Mouse (Mus musculus) heart, adult 2 months (tissue): ENCODE data around the gene 2310009B15Rik. TPM values are rescaled to one million over a fixed set of nuclear protein-coding genes. Genes with fewer than 3 reads are reported as not detected.

Experiments used
- DNase-seq, 2 experiments: peaks; one replicate each; pipeline ENCODE4 v3.0.0; 2021
- H3K27ac ChIP-seq: fragments of 200-600 bp; 2 replicates; pipeline ENCODE4 v1.8.1; 2022
- H3K27me3 ChIP-seq: fragments of 200-500 bp; 2 replicates; pipeline ENCODE4 v1.6.1; 2012; ENCODE audit warnings: mild to moderate bottlenecking, low read length, inconsistent platforms, mixed read lengths; ENCODE audit not compliant: control insufficient read depth, insufficient read depth
- H3K36me3 ChIP-seq: fragments of 200-500 bp; 2 replicates; pipeline ENCODE4 v1.6.1; 2012; ENCODE audit warnings: low read length, inconsistent platforms; ENCODE audit not compliant: control insufficient read depth, insufficient read depth
- H3K4me1 ChIP-seq: fragments of 200-500 bp; 2 replicates; pipeline ENCODE4 v1.6.1; 2011; ENCODE audit warnings: low read length; ENCODE audit not compliant: control insufficient read depth, insufficient read depth
- H3K4me3 ChIP-seq: fragments of 200-600 bp; 2 replicates; pipeline ENCODE4 v1.8.1; 2022
- H3K79me2 ChIP-seq: fragments of 200-500 bp; replicated peaks from 2 replicates; pipeline ENCODE4 v1.6.1; 2012; ENCODE audit warnings: mild to moderate bottlenecking, inconsistent platforms, low read length, moderate library complexity, mixed read lengths; ENCODE audit not compliant: control insufficient read depth, insufficient read depth
- H3K9ac ChIP-seq: fragments of 200-500 bp; 2 replicates; pipeline ENCODE4 v1.6.1; 2012; ENCODE audit warnings: low read depth, mild to moderate bottlenecking, control low read depth, inconsistent platforms, low read length, mixed read lengths
- CTCF ChIP-seq: fragments of 200-600 bp; IDR thresholded peaks from 2 replicates; pipeline ENCODE4 v1.8.1; 2022; ENCODE audit warnings: antibody characterized with exemption, mild to moderate bottlenecking, moderate library complexity
- EP300 ChIP-seq: fragments of 200-500 bp; IDR thresholded peaks from 2 replicates; pipeline ENCODE4 v1.6.1; 2011; ENCODE audit warnings: low read depth, low read length, control low read depth; ENCODE audit not compliant: insufficient read depth
- POLR2A ChIP-seq: fragments of 200-500 bp; IDR thresholded peaks from 2 replicates; pipeline ENCODE4 v1.6.1; 2011; ENCODE audit warnings: mild to moderate bottlenecking, low read depth, low read length, control low read depth; ENCODE audit not compliant: insufficient read depth
- WGBS: fragments of 180-500 bp; shearing (Covaris S2); methylation state at CpG from one replicate; pipeline ENCODE4 v1.1.7; 2018; 5-methylcytosine and 5-hydroxymethylcytosine counted together
- intact Hi-C: fragments of 180-260 bp; cut with DNase I; formaldehyde crosslinking; loops from one replicate; pipeline ENCODE4 v1.15.1; 2025
- polyA plus RNA-seq: library from polyadenylated mRNA; depleted of rRNA; stranded (reverse); fragments of >200 nt; gene quantifications from 2 replicates; pipeline ENCODE4 v1.2.3, GENCODE M21; 2012
- total RNA-seq, 2 experiments: library from RNA; stranded (reverse); gene quantifications; 2 replicates each; pipeline ENCODE4 v1.2.3; 2021

2310009B15Rik gene
- total and polyA plus RNA-seq, 3 experiments, result 8.0 to 13.1 (median 8.3) TPM

GRCm38 (mm10) chr1:138896088-138896487 lies 39.4 kb upstream of the 2310009B15Rik start:
- DNase-seq, result no peak
- no peaks in the 10 kb centered on the region for H3K27me3 ChIP-seq
- H3K79me2 ChIP-seq, result no peaks in the 10 kb centered on the region
- intact Hi-C loops, result loop anchor here (5.0 kb wide), 2 partner anchors 186 to 261 kb away; no protein-coding TSS in a partner anchor
- no peaks in the 10 kb centered on the region for H3K36me3 ChIP-seq
- H3K4me3 ChIP-seq, result no peak overlapping the region
- no peak overlapping the region for H3K27ac ChIP-seq
- no peaks in the 10 kb centered on the region for H3K4me1 ChIP-seq
- no peak overlapping the region for H3K9ac ChIP-seq
- TF ChIP-seq CTCF (peak; percentile 62), EP300 (no peak), POLR2A (no peak)
- 76% methylated on average over 3 of the region's 3 CpGs for WGBS

DNA sequence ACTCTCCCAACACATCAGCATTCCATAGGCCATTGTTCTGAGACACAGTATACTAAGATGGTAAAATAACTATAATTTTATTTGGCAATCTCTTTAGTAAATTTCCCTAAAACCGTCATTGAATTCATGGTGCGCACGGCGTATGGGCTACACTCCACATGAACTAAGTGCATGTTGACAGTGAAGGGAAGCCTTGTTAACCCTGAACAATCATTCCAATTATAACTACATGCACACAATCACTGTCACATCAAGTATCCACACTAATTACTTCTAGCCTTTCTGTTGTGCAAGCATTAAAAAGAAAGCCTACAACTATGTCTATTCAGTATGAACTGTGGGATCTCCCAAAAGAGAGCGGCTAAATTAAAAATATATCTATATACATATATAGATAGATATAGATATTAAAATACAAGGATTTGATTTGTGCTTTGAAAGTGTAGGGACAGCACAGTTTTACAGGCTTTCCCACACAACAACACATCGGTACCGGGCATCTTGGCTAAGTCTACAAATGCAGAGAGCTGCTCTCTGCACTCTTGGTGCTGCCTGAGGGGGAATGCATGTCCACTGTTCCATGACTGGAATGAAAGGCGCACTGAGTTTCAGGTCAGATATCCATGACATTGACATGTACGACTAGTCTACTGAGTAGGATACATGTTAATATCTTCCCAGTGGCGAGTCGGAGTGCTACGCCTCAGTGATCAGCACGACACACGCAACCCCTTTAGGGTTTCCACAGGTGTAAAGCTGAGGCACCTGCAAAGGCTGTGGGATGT lies 21.0 kb upstream of the 2310009B15Rik start:
- DNase-seq, result no peak
- Histone ChIP-seq H3K36me3 (no peaks in the 10 kb centered on the region), H3K9ac (no peak overlapping the region), H3K4me3 (no peak overlapping the region), H3K27ac (no peak overlapping the region), H3K79me2 (no peaks in the 10 kb centered on the region), H3K27me3 (no peaks in the 10 kb centered on the region), H3K4me1 (no peaks in the 10 kb centered on the region)
- TF ChIP-seq EP300 (no peak), CTCF (no peak), POLR2A (no peak)
- intact Hi-C loops, result no loop called here
- 97% methylated on average over 14 of the region's 14 CpGs for WGBS

DNA sequence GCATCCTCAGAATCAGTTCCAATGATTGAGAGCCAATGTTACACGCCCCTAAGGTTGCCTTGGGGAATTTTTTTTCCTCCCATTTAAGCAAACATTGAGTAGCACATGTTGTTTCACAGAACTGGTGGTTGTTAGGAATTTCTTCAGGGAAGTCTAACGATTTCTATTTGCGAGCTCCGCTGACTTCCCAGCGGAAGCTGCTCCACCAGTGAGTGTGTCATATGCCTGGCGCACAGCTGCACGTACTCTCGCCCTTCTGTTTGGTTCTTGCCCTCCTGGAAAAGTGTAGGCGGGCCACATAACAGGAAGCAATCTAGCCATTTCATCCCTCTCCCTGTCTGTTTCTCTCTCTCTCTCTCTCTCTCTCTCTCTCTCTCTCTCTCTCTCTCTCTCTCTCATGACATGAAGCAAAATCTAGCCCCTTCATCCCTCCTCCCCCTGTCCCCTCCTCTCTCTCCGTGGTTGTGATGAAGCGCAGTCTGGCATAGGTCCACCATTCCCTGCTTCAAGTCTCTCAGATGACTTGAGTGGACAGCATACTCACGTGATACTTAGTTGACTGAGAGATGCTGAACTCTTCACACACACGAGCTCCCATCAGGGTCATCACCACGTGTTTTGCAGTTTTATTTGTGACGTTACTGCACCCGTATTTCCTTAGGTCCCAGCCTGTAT lies 19.9 kb upstream of the 2310009B15Rik start:
- no peak overlapping the region for H3K9ac ChIP-seq
- no peaks in the 10 kb centered on the region for H3K27me3 ChIP-seq
- H3K36me3 ChIP-seq, result no peaks in the 10 kb centered on the region
- no peak overlapping the region for H3K27ac ChIP-seq
- peak in 1 of 2 experiments; percentile 5 for DNase-seq
- intact Hi-C loops, result no loop called here
- H3K79me2 ChIP-seq, result no peaks in the 10 kb centered on the region
- no peak for TF ChIP-seq CTCF
- TF ChIP-seq POLR2A, result no peak
- no peak for TF ChIP-seq EP300
- no peak overlapping the region for H3K4me3 ChIP-seq
- 62% methylated on average over 16 of the region's 16 CpGs for WGBS
- no peaks in the 10 kb centered on the region for H3K4me1 ChIP-seq

DNA sequence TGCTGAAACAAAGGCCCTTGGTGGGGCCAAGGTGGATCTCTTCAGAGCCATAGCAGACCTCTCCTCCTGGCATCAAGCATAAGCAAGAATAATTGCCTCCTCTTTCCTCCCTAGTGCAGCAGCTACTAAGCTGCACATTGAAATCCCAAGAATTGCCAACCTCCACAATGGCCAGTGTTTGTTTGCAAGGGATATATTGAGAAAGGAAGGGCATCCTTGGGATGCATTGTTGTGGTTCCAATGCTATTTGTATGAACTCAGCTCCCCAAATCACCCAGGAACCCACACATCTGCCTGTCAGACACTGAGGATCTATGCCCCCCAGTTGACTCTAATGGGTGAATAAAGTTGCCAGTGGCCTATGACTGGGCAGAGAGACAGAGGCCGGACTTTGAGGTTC lies 5.8 kb downstream of the 2310009B15Rik start:
- no peaks in the 10 kb centered on the region for H3K79me2 ChIP-seq
- no peak for TF ChIP-seq EP300
- no peak for TF ChIP-seq CTCF
- no peak for TF ChIP-seq POLR2A
- DNase-seq, result no peak
- 0 out of 2 replicates have a peak, but pooled peaks cover 1% of the 10 kb centered on the region for H3K36me3 ChIP-seq
- H3K4me3 ChIP-seq, result no peak overlapping the region
- H3K27me3 ChIP-seq, result peaks cover 20% of the 10 kb centered on the region
- WGBS, result 91% methylated on average over 1 of the region's 1 CpGs
- intact Hi-C loops, result loop anchor here (10.0 kb wide), 1 partner anchor 946 kb away; no protein-coding TSS in a partner anchor
- H3K27ac ChIP-seq, result no peak overlapping the region
- no peaks in the 10 kb centered on the region for H3K4me1 ChIP-seq
- H3K9ac ChIP-seq, result no peak overlapping the region

GRCm38 (mm10) chr1:138850161-138850539 lies 6.5 kb downstream of the 2310009B15Rik start:
- no peak overlapping the region for H3K27ac ChIP-seq
- H3K27me3 ChIP-seq, result peaks cover 20% of the 10 kb centered on the region
- intact Hi-C loops, result loop anchor here (10.0 kb wide), 1 partner anchor 945 kb away; no protein-coding TSS in a partner anchor
- no peaks in the 10 kb centered on the region for H3K79me2 ChIP-seq
- TF ChIP-seq CTCF (no peak), POLR2A (no peak), EP300 (no peak)
- no peak overlapping the region for H3K9ac ChIP-seq
- no peak for DNase-seq
- 81% methylated on average over 3 of the region's 4 CpGs for WGBS
- H3K4me3 ChIP-seq, result no peak overlapping the region
- H3K36me3 ChIP-seq, result no peaks in the 10 kb centered on the region
- no peaks in the 10 kb centered on the region for H3K4me1 ChIP-seq
